Mouse (Mus musculus): ENCODE measurements around the gene Actl11. TPM values are rescaled to one million over a fixed set of nuclear protein-coding genes. Genes with fewer than 3 reads are reported as not detected.

Actl11 gene
- polyA plus RNA-seq, 1 experiment: not detected

DNA sequence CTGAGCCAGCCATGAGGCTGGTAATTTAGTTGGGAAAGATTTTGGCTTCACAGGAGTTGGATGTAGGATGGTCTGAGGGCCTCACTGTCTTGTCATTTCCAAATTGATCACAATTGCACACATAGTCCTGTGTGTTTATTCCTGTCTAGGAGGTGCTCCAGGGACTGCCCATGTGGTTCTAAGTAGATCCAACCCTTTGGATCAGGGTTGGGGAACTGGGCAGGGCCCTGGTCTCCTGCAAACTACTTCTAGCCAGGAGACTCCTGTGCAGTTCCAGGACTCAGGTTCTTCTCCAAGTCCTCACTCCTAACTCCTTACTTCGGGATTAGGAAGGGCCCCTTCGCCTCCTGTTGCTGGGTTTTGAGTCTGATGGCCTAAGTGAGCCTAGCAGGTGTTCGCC, 7.1 kb downstream of the Actl11 start, which contains the start of gene Camkv:
TSS of gene Camkv (plus strand) at position 301 of the 400 bp plus-strand sequence.
- no peak within 1 kb of the TSS for H3K4me3 ChIP-seq (replicated peaks; ENCODE audit: extremely low read depth, low read depth, low read length)
- TF ChIP-seq POLR2A (IDR thresholded peaks at IDR 0.05; ENCODE audit: borderline replicate concordance, extremely low read depth, low read depth, low read length) (no peak), CTCF (IDR thresholded peaks at IDR 0.05; ENCODE audit: insufficient read depth, low read length) (no peak)
- WGBS: 23% methylated on average over 3 of the region's 3 CpGs

DNA sequence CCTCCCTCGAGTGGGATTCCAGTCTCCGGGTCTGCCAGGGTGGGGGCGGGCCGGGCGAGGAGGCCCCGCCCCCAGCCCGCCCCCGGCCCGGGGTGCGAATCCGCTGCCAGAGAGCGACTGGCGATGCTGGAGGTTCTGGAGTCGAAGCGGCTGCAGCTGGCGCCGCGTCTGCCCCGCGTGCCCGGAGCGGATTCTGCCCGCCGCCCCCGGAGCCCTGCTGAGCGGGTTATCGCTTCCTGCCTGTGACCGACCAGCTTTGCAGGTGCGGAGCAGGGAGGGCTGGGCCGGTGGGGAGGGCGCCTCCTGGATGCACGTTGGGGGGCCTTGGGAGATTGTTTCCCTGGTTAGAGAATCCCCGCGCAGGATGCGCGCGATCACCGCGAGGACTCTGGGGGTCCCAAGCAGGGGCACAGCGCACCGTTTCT, 7.5 kb downstream of the Actl11 start:
- no peak for DNase-seq
- Histone ChIP-seq H3K4me1 (ENCODE audit: control insufficient read depth, insufficient read depth, low read length) (no peaks in the 10 kb centered on the region), H3K4me3 (replicated peaks; ENCODE audit: extremely low read depth, low read depth, low read length) (no peak overlapping the region)
- TF ChIP-seq POLR2A (IDR thresholded peaks at IDR 0.05; ENCODE audit: borderline replicate concordance, extremely low read depth, low read depth, low read length) (no peak), CTCF (IDR thresholded peaks at IDR 0.05; ENCODE audit: insufficient read depth, low read length) (no peak)
- WGBS: 1% methylated on average over 41 of the region's 41 CpGs

More for the DNA sequence above, 7.1 kb downstream of the Actl11 start, which contains the start of gene Camkv:
- DNase-seq: no peak
- H3K4me1 ChIP-seq (ENCODE audit: control insufficient read depth, insufficient read depth, low read length): no peaks in the 10 kb centered on the region

DNA sequence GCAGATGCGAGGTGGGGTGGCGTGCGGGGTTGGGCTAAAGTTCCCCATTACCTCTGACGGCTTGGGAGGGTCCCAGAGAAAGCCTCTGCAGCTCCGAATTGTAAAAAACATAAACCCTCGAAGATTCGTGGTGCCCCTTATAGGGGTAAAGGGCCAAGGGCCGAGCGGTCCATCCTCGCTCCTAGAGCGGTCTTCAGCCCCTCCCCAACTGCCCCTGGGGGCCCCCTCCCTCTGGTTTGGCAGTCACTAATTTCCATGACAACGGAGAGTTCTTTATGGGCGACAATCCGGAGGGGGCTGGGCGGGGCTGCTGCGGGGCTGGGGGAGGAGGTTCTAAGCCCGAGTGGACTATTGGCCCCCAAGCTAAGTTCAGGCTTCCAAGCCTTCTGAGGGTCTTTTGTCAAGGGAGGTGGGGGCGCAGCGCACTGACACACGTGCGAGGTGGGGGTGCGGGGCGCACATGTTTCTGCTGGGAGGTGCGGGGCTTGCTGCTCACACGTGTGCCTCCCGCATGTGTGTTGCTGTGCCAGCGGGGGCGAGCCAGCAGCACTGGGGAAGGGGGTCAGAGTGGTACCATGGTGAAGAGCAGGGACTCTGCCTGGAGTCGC, 8.1 kb downstream of the Actl11 start:
- TF ChIP-seq POLR2A (IDR thresholded peaks at IDR 0.05; ENCODE audit: borderline replicate concordance, extremely low read depth, low read depth, low read length): no peak
- no peak for TF ChIP-seq CTCF (IDR thresholded peaks at IDR 0.05; ENCODE audit: insufficient read depth, low read length)
- Histone ChIP-seq H3K4me3 (replicated peaks; ENCODE audit: extremely low read depth, low read depth, low read length) (no peak overlapping the region), H3K4me1 (ENCODE audit: control insufficient read depth, insufficient read depth, low read length) (no peaks in the 10 kb centered on the region)
- WGBS: 8% methylated on average over 29 of the region's 29 CpGs
- DNase-seq: no peak

DNA sequence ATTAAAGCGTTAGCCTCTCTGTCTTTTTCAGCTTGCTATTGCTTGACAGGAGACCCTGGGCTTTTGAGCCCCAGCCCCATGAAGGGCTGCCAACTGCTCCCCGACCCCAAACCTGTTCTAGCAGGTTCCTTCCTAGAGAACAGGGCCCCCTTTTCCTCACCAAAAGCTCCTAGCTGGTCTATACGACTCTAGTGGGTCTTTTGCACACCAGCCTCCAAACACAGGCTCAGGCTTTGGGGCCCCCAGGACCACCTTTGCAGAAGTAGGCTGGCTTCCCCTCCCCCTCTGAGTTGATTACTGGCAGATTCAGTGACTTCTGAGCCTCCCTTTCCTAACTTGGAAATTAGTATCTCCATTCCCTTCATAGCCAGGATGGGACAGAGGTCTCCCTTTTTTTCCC, 8.6 kb downstream of the Actl11 start:
- DNase-seq: no peak
- no peak overlapping the region for H3K4me3 ChIP-seq (replicated peaks; ENCODE audit: extremely low read depth, low read depth, low read length)
- H3K4me1 ChIP-seq (ENCODE audit: control insufficient read depth, insufficient read depth, low read length): no peaks in the 10 kb centered on the region
- TF ChIP-seq POLR2A (IDR thresholded peaks at IDR 0.05; ENCODE audit: borderline replicate concordance, extremely low read depth, low read depth, low read length) (no peak), CTCF (IDR thresholded peaks at IDR 0.05; ENCODE audit: insufficient read depth, low read length) (no peak)
- 34% methylated on average over 3 of the region's 3 CpGs for WGBS

DNA sequence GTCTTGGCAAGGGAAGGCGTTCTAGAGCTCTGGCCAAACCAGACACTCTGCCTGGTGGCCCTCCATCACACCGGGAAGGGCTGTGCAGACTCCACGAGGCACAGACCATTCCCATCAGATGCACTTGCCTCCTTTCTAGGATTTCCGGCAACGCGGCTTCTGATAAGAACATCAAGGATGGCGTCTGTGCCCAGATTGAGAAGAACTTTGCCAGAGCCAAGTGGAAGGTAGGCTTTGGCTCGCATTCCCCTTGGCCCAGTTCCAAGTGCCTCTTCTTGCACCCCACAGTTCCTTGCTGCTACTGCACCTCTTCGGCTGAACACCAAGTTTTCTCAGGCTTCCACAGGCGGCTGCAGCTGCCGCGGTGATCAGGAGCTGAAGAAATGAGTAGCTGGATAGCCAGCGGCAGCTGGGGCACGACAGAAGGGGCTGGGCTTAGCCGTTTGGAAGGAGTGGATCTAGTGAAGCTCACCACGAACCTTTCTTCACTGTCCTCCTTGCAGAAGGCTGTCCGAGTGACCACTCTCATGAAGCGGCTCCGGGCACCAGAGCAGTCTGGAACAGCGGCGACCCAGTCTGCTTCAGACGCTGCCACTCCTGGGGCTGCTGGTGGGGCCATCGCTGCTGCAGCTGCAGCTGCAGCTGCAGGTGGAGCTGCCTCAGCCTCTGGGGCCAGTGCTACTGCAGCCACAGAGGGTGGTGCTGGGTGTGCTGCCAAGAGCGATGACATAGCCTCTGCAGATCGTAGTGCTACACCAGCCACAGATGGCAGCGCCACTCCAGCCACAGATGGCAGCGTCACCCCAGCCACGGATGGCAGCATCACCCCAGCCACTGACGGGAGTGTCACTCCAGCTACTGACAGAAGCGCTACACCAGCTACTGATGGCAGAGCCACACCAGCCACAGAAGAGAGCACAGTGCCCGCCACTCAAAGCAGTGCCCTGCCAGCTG, 19.2 kb downstream of the Actl11 start:
- Histone ChIP-seq H3K4me1 (ENCODE audit: control insufficient read depth, insufficient read depth, low read length) (no peaks in the 10 kb centered on the region), H3K4me3 (replicated peaks; ENCODE audit: extremely low read depth, low read depth, low read length) (no peak overlapping the region)
- 78% methylated on average over 31 of the region's 31 CpGs for WGBS
- TF ChIP-seq POLR2A (IDR thresholded peaks at IDR 0.05; ENCODE audit: borderline replicate concordance, extremely low read depth, low read depth, low read length) (no peak), CTCF (IDR thresholded peaks at IDR 0.05; ENCODE audit: insufficient read depth, low read length) (no peak)
- DNase-seq: no peak

DNA sequence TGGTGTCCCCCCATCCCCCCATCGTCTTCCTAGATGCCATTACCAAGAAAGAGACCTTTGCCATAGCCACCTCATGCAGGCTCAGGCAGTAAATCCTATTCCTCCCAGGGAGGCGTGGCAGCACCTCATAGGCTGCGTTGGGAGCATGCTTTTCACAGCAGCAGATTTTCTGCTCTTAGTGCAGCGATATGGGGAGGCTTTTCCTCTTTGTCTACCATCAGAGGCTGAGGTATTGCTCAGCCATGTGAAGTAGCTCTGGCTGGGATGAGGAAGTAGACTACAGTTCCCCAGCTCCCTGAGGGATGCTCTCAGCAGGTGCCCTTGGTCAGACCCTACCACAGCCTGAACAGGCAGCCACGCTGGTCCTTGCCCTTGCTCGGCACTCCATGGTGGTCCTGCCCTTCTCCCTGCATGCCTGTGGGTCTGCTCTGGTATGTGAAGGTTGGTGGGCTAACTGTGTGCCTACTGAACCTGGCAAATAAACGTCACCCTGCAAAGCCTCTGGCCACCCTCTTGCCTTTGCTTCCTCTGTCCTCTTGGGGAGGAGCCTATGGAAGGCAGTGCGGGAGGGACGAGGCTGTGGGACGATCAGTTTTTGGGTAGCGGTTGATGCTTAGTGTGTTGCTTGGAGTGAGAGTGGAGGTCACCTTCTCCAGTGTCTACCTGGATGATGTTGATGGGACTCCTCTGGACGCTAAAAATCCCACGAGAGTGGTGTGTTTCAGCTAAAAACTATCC, 21.1 kb downstream of the Actl11 start:
- no peak overlapping the region for H3K4me3 ChIP-seq (replicated peaks; ENCODE audit: extremely low read depth, low read depth, low read length)
- H3K4me1 ChIP-seq (ENCODE audit: control insufficient read depth, insufficient read depth, low read length): no peaks in the 10 kb centered on the region
- WGBS: 74% methylated on average over 13 of the region's 13 CpGs
- DNase-seq: no peak
- TF ChIP-seq CTCF (IDR thresholded peaks at IDR 0.05; ENCODE audit: insufficient read depth, low read length): no peak
- TF ChIP-seq POLR2A (IDR thresholded peaks at IDR 0.05; ENCODE audit: borderline replicate concordance, extremely low read depth, low read depth, low read length): no peak

DNA sequence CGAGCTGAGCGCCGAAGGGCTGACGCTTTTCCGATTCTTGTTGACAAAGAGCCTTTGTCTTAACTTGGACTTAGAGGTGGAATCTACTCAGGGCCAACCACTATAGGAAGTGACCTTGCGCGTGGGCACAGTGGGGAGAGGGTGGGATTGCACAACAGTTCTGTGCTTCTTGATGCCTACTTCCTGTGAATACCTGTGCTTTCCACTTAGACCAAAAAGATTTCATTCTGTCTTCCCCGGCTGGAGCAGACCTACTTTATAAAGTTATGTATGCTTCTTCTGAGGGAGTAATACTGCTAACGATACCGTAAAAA, 21.6 kb downstream of the Actl11 start, which contains the start of gene Traip:
TSS of gene Traip (plus strand) at position 215 of the 314 bp plus-strand sequence.
- DNase-seq: no peak
- no peaks in the 10 kb centered on the region for H3K4me1 ChIP-seq (ENCODE audit: control insufficient read depth, insufficient read depth, low read length)
- peak within 1 kb of the TSS; percentile 75 for H3K4me3 ChIP-seq (replicated peaks; ENCODE audit: extremely low read depth, low read depth, low read length)
- 84% methylated on average over 10 of the region's 10 CpGs for WGBS
- TF ChIP-seq POLR2A (IDR thresholded peaks at IDR 0.05; ENCODE audit: borderline replicate concordance, extremely low read depth, low read depth, low read length) (no peak), CTCF (IDR thresholded peaks at IDR 0.05; ENCODE audit: insufficient read depth, low read length) (no peak)

DNA sequence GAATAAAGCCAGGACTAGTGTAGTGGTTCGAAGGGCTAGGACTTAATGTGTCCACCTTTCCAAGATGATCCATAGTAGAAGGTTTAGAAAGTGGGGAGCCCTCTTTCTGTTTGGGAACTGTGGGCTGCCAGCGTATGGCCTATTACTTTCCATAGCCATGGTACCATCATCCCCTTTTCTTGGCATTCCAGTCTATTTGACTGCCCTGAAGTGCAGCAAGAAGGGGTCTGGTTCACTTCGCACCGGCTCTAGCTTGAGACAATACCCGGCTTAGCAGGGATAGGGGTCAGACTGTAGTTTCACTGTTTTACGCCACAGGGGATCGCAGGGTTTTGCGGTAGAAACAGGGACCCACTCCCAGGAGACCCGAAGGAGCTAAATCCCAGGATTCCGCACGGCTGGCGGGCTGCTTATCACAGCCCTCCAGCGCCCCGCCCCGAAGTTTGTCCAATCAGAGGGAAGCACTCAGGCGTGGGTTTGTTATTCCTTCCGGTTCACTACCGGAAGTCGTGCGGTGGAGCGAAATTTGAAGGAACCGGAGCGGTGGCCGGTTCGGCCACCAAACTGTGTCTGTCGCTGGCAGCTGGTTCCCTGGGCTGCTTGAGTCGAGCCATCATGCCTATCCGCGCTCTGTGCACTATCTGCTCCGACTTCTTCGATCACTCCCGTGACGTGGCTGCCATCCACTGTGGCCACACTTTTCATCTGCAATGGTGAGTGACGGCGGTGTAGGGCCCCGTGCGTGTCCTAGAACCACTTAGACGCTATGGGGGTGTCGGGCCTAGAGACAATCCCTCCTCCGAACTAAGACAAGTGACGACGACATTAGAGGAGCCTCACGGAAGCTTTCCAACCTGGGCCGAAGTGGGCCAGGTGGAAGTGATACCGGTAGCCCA, 22.4 kb downstream of the Actl11 start:
- TF ChIP-seq CTCF (IDR thresholded peaks at IDR 0.05; ENCODE audit: insufficient read depth, low read length): no peak
- TF ChIP-seq POLR2A (IDR thresholded peaks at IDR 0.05; ENCODE audit: borderline replicate concordance, extremely low read depth, low read depth, low read length): peak; percentile 72; the same call in 1 of the 2 replicates
- peak overlapping the region; percentile 75 for H3K4me3 ChIP-seq (replicated peaks; ENCODE audit: extremely low read depth, low read depth, low read length)
- WGBS: 10% methylated on average over 45 of the region's 45 CpGs

More for the DNA sequence above, 22.4 kb downstream of the Actl11 start:
- peak; percentile 90 for DNase-seq
- H3K4me1 ChIP-seq (ENCODE audit: control insufficient read depth, insufficient read depth, low read length): no peaks in the 10 kb centered on the region

Measured in lung, adult 2 months (tissue).